Mouse (Mus musculus): ENCODE results near the gene Slc22a2. TPM values are rescaled to one million over a fixed set of nuclear protein-coding genes. Genes with fewer than 3 reads are reported as not detected.
"Not testable (repeated sequence)": the region's sequence is repeated elsewhere in the genome, so short reads cannot be mapped to it uniquely, and the experiment has no call there.

Gene Slc22a2
- not detected in 2 replicates for polyA plus RNA-seq (2011; ENCODE audit: insufficient read length, low read depth, missing spikeins)

DNA sequence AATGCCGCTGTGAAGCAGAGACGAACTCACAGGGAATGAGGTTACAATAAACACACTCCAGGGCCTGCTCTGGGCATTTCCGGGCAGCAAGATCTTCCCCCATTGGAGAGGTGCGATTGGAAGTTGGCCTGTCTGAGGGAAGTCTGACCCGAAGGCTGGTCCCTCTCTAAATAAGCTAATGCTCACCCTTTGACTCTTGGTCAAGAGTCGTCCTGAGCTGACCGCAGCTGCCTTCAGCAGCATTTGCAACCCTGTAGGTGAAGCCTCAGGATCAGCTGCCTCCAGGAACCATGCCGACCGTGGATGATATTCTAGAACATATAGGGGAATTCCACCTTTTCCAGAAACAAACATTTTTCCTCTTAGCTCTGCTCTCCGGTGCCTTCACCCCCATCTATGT is at the start of gene Slc22a2:
TSS of gene Slc22a2 (plus strand) at position 142 of the 400 bp plus-strand sequence.
- TF ChIP-seq POLR2A (IDR thresholded peaks at IDR 0.05; ENCODE audit: low read depth, low read length) (no peak), CTCF (IDR thresholded peaks at IDR 0.05; ENCODE audit: borderline replicate concordance, insufficient read depth, low read length) (no peak)
- Histone ChIP-seq H3K4me1 (ENCODE audit: control insufficient read depth, insufficient read depth, low read length) (no peaks in the 10 kb centered on the region), H3K4me3 (ENCODE audit: insufficient read depth, low read length) (no peak within 1 kb of the TSS), H3K27ac (ENCODE audit: insufficient read depth, low read length) (no peak within 1 kb of the TSS)

DNA sequence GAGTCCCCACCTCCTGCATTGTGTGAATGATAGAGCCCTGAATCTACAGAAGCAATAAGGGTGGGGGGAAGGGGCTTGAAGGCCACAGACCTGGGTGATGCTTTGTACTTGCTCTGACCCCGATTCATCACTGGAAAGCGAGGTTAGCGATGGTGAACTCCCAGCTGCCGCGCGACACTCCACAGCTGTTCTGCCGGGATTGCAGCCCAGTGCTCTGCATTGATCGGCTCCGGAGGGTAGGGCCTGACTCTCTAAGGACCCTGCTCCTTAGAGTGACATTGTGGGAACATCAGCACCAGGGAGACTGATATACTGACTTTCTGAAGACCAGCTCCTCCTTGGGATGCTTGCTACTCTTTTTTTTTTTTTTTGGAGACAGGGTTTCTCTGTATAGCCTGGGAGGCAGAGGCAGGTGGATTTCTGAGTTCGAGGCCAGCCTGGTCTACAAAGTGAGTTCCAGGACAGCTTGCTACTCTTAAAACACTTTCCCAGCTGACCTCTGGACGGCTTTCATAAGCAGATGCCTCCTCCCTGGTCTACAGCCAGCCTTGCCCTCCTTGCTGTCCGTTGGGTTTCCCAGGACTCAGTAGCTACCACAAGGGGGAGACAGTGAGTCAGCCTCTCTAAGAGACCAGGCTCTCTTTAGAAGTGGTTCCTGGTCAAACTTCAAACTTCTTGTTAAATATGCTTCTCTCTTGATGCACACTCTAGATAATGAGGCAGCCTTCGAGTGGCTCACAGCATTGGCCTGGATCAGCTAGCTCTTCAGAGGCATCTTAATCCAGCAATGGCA is 49.4 kb upstream of the Slc22a2 start:
- Histone ChIP-seq H3K4me1 (ENCODE audit: control insufficient read depth, insufficient read depth, low read length) (no peaks in the 10 kb centered on the region), H3K27ac (ENCODE audit: insufficient read depth, low read length) (no peak overlapping the region), H3K4me3 (ENCODE audit: insufficient read depth, low read length) (no peak overlapping the region)
- peak; percentile 68; the same call in 1 of the 2 replicates for TF ChIP-seq CTCF (IDR thresholded peaks at IDR 0.05; ENCODE audit: borderline replicate concordance, insufficient read depth, low read length)
- TF ChIP-seq POLR2A (IDR thresholded peaks at IDR 0.05; ENCODE audit: low read depth, low read length) = no peak

DNA sequence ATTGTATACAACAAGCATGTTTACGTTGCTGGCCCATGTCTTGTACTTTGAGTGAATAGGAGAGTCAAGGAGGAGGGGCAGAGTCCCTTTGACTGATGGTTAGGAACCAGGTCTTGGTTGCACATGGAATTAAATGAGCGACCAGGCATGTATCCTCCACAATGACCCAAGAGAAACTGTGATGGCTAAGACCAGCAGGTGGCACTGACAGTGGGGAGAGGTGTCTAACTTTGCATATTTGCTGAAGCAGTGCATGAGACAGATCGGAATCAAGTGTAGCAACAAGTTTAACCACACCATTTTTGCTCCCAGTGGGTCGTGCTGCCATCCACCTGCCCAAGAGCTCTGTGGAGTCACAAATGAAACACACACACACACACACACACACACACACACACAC is 21.7 kb upstream of the Slc22a2 start:
- no peak overlapping the region for H3K27ac ChIP-seq (ENCODE audit: insufficient read depth, low read length)
- H3K4me3 ChIP-seq (ENCODE audit: insufficient read depth, low read length) = no peak overlapping the region
- H3K4me1 ChIP-seq (ENCODE audit: control insufficient read depth, insufficient read depth, low read length) = no peaks in the 10 kb centered on the region
- TF ChIP-seq CTCF (IDR thresholded peaks at IDR 0.05; ENCODE audit: borderline replicate concordance, insufficient read depth, low read length) (no peak), POLR2A (IDR thresholded peaks at IDR 0.05; ENCODE audit: low read depth, low read length) (no peak)

DNA sequence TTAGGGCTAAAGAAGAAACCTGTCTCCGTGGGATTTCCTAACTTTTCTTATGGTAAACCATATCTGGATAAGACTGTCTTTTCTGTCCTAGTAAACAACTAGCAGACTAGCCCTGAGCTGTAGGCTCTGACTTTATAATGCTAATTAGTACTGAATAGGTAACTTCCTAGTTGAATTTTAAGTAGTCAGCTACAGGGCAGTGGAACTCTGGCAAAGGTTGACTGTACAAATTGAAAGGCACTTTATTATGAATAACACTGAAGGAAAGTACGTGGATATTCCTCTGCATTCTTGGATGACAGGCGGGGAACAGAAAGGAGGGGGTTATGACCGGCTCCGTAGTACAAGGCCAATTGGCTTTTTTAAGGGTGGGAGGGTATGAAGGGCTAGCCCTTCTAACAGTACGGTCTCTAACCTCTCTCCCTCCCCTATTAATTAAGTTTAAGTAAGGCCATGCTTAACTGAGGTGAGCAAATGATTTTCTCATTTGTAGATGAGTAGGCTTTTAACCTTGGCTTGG is 19.4 kb upstream of the Slc22a2 start:
- H3K4me3 ChIP-seq (ENCODE audit: insufficient read depth, low read length); H3K4me1 ChIP-seq (ENCODE audit: control insufficient read depth, insufficient read depth, low read length); H3K27ac ChIP-seq (ENCODE audit: insufficient read depth, low read length): not testable (repeated sequence)

DNA sequence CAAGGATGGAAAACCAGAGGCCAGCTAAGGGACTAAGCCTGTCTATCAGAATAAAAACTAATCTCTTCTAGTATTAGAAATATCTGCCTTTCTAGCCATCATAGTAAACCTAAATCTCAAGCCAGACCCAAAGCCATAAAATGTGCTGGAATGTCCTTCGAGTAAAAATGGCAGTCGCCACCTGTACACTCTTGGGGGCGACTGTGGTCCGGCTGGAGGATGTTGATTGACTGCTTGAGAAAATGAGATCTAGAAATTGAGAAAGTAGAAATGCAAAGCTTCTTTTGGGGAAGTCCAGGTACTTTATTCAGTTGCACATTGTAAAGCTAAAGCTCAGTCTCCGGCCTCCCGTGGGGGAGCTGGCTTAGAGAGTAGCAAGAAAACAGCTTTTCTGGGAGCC is 18.5 kb upstream of the Slc22a2 start:
- TF ChIP-seq CTCF (IDR thresholded peaks at IDR 0.05; ENCODE audit: borderline replicate concordance, insufficient read depth, low read length) (no peak), POLR2A (IDR thresholded peaks at IDR 0.05; ENCODE audit: low read depth, low read length) (no peak)
- Histone ChIP-seq H3K27ac (ENCODE audit: insufficient read depth, low read length) (no peak overlapping the region), H3K4me3 (ENCODE audit: insufficient read depth, low read length) (no peak overlapping the region), H3K4me1 (ENCODE audit: control insufficient read depth, insufficient read depth, low read length) (no peaks in the 10 kb centered on the region)

DNA sequence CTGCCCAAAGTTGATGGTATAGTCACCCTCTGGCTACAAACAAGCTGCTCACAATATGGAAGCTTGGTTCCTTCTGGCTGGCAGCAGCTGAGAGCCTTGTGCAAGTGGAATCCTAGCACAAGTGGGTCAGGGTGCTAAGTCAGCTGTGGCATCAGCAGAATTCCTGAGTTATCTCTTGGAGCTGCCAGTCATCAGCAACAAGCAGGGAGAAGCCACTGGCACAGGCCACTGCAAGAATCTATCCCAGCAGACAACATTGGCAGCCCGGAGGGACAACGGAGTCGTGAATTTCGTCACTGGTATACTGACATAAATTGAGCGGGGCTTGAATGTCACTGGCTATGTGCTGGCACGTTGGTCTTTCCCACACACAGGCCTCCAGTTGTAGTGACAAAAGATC is 12.6 kb upstream of the Slc22a2 start:
- Histone ChIP-seq H3K27ac (ENCODE audit: insufficient read depth, low read length) (no peak overlapping the region), H3K4me1 (ENCODE audit: control insufficient read depth, insufficient read depth, low read length) (peaks cover 13% of the 10 kb centered on the region), H3K4me3 (ENCODE audit: insufficient read depth, low read length) (no peak overlapping the region)
- TF ChIP-seq POLR2A (IDR thresholded peaks at IDR 0.05; ENCODE audit: low read depth, low read length) (no peak), CTCF (IDR thresholded peaks at IDR 0.05; ENCODE audit: borderline replicate concordance, insufficient read depth, low read length) (no peak)

DNA sequence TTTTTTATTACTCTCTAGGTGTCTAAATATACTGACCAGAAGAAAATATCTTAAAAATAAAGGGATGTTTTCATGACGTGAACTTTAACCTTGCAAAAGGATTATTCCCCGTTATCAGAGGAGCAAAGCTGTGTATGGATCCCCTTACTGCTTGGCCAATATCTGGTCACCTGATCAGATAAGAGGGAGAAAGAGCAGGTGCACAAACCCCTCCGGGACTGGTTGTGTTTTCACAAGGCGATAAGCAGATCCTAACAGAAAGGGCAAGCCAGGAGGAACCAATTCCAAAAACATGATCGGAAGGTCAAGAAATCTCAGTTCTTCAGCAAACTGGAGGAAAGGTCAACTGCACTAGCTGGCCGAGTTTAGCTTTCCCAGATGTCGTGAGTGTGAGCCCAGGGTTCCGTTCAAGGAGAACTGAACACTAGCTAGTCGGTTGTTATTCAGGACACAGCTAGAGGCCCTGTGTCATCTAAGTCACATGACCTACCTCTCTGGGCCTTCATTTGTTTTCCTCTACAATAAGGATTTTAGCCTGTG is 11.9 kb upstream of the Slc22a2 start:
- TF ChIP-seq POLR2A (IDR thresholded peaks at IDR 0.05; ENCODE audit: low read depth, low read length) = no peak
- TF ChIP-seq CTCF (IDR thresholded peaks at IDR 0.05; ENCODE audit: borderline replicate concordance, insufficient read depth, low read length) = no peak
- Histone ChIP-seq H3K4me1 (ENCODE audit: control insufficient read depth, insufficient read depth, low read length) (peaks cover 13% of the 10 kb centered on the region), H3K4me3 (ENCODE audit: insufficient read depth, low read length) (no peak overlapping the region), H3K27ac (ENCODE audit: insufficient read depth, low read length) (no peak overlapping the region)

DNA sequence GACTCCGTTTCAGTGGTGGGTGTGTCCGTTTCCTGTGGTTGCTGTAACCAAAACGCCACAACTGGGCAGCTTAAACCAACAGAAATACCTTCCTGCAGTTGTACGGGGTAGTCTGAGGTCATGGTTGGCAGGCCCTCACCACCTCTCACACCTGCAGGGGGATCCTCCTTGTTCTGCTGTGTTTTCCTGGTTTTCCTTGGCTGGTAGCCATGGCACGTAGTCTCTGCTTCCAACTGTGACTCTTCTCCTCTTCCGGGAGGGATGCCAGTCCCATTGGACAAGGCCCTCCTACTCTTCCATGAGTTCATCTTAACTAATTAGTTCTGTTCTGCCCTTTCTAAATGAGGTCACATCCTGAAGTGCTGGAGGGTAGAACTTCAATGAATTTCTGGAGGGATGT is 8.5 kb upstream of the Slc22a2 start:
- H3K27ac ChIP-seq (ENCODE audit: insufficient read depth, low read length) = no peak overlapping the region
- H3K4me3 ChIP-seq (ENCODE audit: insufficient read depth, low read length) = no peak overlapping the region
- no peak for TF ChIP-seq CTCF (IDR thresholded peaks at IDR 0.05; ENCODE audit: borderline replicate concordance, insufficient read depth, low read length)
- TF ChIP-seq POLR2A (IDR thresholded peaks at IDR 0.05; ENCODE audit: low read depth, low read length) = no peak
- peaks cover 13% of the 10 kb centered on the region for H3K4me1 ChIP-seq (ENCODE audit: control insufficient read depth, insufficient read depth, low read length)

DNA sequence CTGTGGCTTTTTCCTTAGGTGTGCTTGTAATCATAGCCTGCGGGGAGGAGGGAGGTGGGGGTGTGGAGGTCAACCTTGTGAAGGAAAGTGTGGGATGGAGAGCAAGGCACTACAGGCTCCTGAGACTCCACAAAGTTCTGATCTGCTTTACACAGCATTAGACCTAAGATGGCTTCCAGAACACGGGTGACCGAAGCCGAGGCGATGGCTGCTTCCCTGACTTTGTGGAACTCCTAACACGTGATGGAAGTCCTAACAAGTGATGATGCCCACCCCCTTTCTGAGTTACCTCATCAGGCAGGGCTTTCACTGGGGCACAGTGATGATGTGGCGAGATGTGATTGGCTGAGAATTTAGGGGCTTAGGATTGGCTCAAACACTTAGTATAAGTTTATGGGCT is 6.8 kb upstream of the Slc22a2 start:
- no peak for TF ChIP-seq CTCF (IDR thresholded peaks at IDR 0.05; ENCODE audit: borderline replicate concordance, insufficient read depth, low read length)
- TF ChIP-seq POLR2A (IDR thresholded peaks at IDR 0.05; ENCODE audit: low read depth, low read length) = no peak
- Histone ChIP-seq H3K4me1 (ENCODE audit: control insufficient read depth, insufficient read depth, low read length) (peaks cover 13% of the 10 kb centered on the region), H3K4me3 (ENCODE audit: insufficient read depth, low read length) (no peak overlapping the region), H3K27ac (ENCODE audit: insufficient read depth, low read length) (no peak overlapping the region)

DNA sequence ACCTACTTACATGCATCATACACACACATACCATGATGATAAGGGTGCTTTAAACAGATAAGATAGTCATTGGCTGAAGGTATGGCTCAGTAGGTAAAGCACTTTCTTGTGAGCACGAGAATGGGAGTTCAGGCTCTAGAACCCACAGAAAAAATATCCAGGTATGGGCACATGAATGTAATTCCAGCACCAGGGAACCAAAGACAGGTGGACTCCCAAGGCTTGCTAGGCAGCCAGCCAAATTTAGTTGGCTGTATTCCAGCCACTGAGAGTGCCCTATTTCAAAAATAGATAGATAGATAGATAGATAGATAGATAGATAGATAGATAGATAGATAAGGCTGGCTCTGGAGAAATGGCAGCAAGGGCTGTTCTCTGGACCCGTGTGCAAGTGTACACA is 1.4 kb downstream of the Slc22a2 start:
- H3K27ac ChIP-seq (ENCODE audit: insufficient read depth, low read length) = no peak overlapping the region
- H3K4me1 ChIP-seq (ENCODE audit: control insufficient read depth, insufficient read depth, low read length) = no peaks in the 10 kb centered on the region
- no peak for TF ChIP-seq CTCF (IDR thresholded peaks at IDR 0.05; ENCODE audit: borderline replicate concordance, insufficient read depth, low read length)
- TF ChIP-seq POLR2A (IDR thresholded peaks at IDR 0.05; ENCODE audit: low read depth, low read length) = no peak
- H3K4me3 ChIP-seq (ENCODE audit: insufficient read depth, low read length) = no peak overlapping the region
